In genomic region chr8:120607885-120608284, GRCm38 (mm10) we compare ENCODE assay signal across 8 mouse cellular contexts. TPM values are rescaled to one million over a fixed set of nuclear protein-coding genes. Genes with fewer than 3 reads are reported as not detected.
DNase-seq lines count a peak whose midpoint lies in the region; ATAC-seq and TF ChIP-seq lines count a peak whose summit lies in the region.

No protein-coding gene starts in this region.

- intact Hi-C loops in gastrocnemius, postnatal 36 days (cut with DNase I): loop anchor here (10.0 kb wide), 1 partner anchor 433 kb away; the partner anchor contains the start of gene Fam92b

- ATAC-seq in activated CD4-positive, CD25-positive, alpha-beta regulatory T cell, adult 4 months: peak; percentile 77

- dilution Hi-C loops in CH12.LX (cut with MboI; ENCODE audit: extremely low pct_ligation_motif_present, extremely low pct_unique_long_range_greater_than_20kb, low sequenced_read_pairs): no loop called here

- peaks cover 8% of the 10 kb centered on the region for H3K9me3 ChIP-seq in CH12.LX (replicated peaks; ENCODE audit: low read length)

- peaks cover 7 to 14% of the 10 kb centered on the region in 2 experiments for H3K4me1 ChIP-seq in CH12.LX (ENCODE audit: control insufficient read depth in 1 of 2, insufficient read depth in 2 of 2)
- no peaks in the 10 kb centered on the region for H3K4me1 ChIP-seq in cortical plate, adult 2 months (ENCODE audit: control insufficient read depth, insufficient read depth, low read length)
- no peaks in the 10 kb centered on the region for H3K4me1 ChIP-seq in lung, adult 2 months (ENCODE audit: control insufficient read depth, insufficient read depth, low read length)

- TF ChIP-seq POLR2A in CH12.LX (IDR thresholded peaks at IDR 0.05; ENCODE audit: low read depth, low read length): no peak
- TF ChIP-seq POLR2A in cortical plate, adult 2 months (IDR thresholded peaks at IDR 0.05; ENCODE audit: extremely low read depth, insufficient read depth, low read length): no peak
- TF ChIP-seq POLR2A in lung, adult 2 months (IDR thresholded peaks at IDR 0.05; ENCODE audit: borderline replicate concordance, extremely low read depth, low read depth, low read length): no peak

- peak; percentile 60 for TF ChIP-seq RAD21 in CH12.LX (IDR thresholded peaks at IDR 0.05; ENCODE audit: low read depth, low read length)

- H3K27ac ChIP-seq in CH12.LX (ENCODE audit: insufficient read depth, low read depth): no peak overlapping the region
- H3K27ac ChIP-seq in cortical plate, adult 2 months (ENCODE audit: insufficient read depth, low read length): no peak overlapping the region

- no peak overlapping the region for H3K9ac ChIP-seq in CH12.LX (ENCODE audit: insufficient read depth, low read depth)

- H3K27me3 ChIP-seq in CH12.LX (replicated peaks): peaks cover 40% of the 10 kb centered on the region

- peak; percentile 77 for DNase-seq in CH12.LX (ENCODE audit: extremely low read depth)
- peak; percentile 67 to 73 for DNase-seq in gastrocnemius, postnatal 36 days
- peak; percentile 71 to 90 for DNase-seq in layer of hippocampus, adult 18-20 months (ENCODE audit: low spot score in 2 of 2)
- peak; percentile 77 for DNase-seq in lung, adult 2 months
- DNase-seq in right cerebral cortex, postnatal 10 days (ENCODE audit: low spot score in 2 of 2): peak; percentile 77 to 85
- peak; percentile 37 for DNase-seq in yolk sac, embryonic 10.5 days (ENCODE audit: low spot score)

- in situ Hi-C loops in CH12.LX (cut with MboI; ENCODE audit: low pct_ligation_motif_present, low pct_unique_long_range_greater_than_20kb, low sequenced_read_pairs): no loop called here

- peak overlapping the region; percentile 86 for H3K4me2 ChIP-seq in CH12.LX (ENCODE audit: insufficient read depth, low read depth, poor library complexity, severe bottlenecking)

- peak overlapping the region; percentile 7 to 34 (median 29) for H3K4me3 ChIP-seq in CH12.LX (replicated peaks in 1 of 3; ENCODE audit: low read depth in 2 of 3, low read length in 2 of 3, poor library complexity in 1 of 3)
- no peak overlapping the region for H3K4me3 ChIP-seq in cortical plate, adult 2 months (ENCODE audit: insufficient read depth, low read length)
- H3K4me3 ChIP-seq in lung, adult 2 months (replicated peaks; ENCODE audit: extremely low read depth, low read depth, low read length): no peak overlapping the region

- 10% methylated on average over 7 of the region's 7 CpGs for WGBS in lung, adult 2 months

- TF ChIP-seq EP300 in CH12.LX (IDR thresholded peaks at IDR 0.05; ENCODE audit: low read length): no peak

- TF ChIP-seq CTCF in CH12.LX (conservative IDR thresholded peaks at IDR 0.05 in 1 of 2, IDR thresholded peaks at IDR 0.05 in 1 of 2; ENCODE audit: low read depth in 2 of 2, low read length in 2 of 2): peak; percentile 74 to 89
- peak; percentile 94 for TF ChIP-seq CTCF in cortical plate, adult 2 months (IDR thresholded peaks at IDR 0.05; ENCODE audit: extremely low read depth, insufficient read depth, low read length)
- TF ChIP-seq CTCF in lung, adult 2 months (IDR thresholded peaks at IDR 0.05; ENCODE audit: insufficient read depth, low read length): peak; percentile 87

- no peaks in the 10 kb centered on the region for H3K36me3 ChIP-seq in CH12.LX (replicated peaks in 1 of 2; ENCODE audit: control insufficient read depth in 1 of 2, insufficient read depth in 1 of 2, low read length in 1 of 2)

- no peaks in the 10 kb centered on the region for H3K79me2 ChIP-seq in CH12.LX (replicated peaks; ENCODE audit: control insufficient read depth, extremely low read depth, insufficient read depth, poor library complexity, severe bottlenecking)

TF ChIP-seq in CH12.LX, 34 proteins besides CTCF, POLR2A, EP300 and RAD21:
- TF ChIP-seq ETS1 (conservative IDR thresholded peaks at IDR 0.05; ENCODE audit: low read depth, low read length) (no peak), CHD2 (IDR thresholded peaks at IDR 0.05; ENCODE audit: low read length) (no peak), TCF12 (IDR thresholded peaks at IDR 0.05; ENCODE audit: low read depth, low read length) (no peak), E2F4 (IDR thresholded peaks at IDR 0.05; ENCODE audit: insufficient replicate concordance, low read depth, low read length) (no peak), IRF4 (IDR thresholded peaks at IDR 0.05; ENCODE audit: low read depth, low read length) (0 out of 2 replicates have a peak, but pooled peaks have one; percentile 14), UBTF (IDR thresholded peaks at IDR 0.05; ENCODE audit: low read depth, low read length) (no peak), TBP (conservative IDR thresholded peaks at IDR 0.05; ENCODE audit: low read depth, low read length) (no peak), KAT2A (IDR thresholded peaks at IDR 0.05; ENCODE audit: insufficient replicate concordance, low read length) (no peak), RCOR1 (conservative IDR thresholded peaks at IDR 0.05; ENCODE audit: low read depth, low read length) (no peak), ZC3H11A (IDR thresholded peaks at IDR 0.05; ENCODE audit: low read depth, low read length) (no peak), ZKSCAN1 (IDR thresholded peaks at IDR 0.05; ENCODE audit: borderline replicate concordance, low read depth, low read length) (no peak), ZMIZ1 (IDR thresholded peaks at IDR 0.05; ENCODE audit: low read depth, low read length) (no peak), MAX (IDR thresholded peaks at IDR 0.05; ENCODE audit: low read length) (no peak), HCFC1 (IDR thresholded peaks at IDR 0.05; ENCODE audit: low read depth, low read length) (no peak), ELF1 (IDR thresholded peaks at IDR 0.05; ENCODE audit: low read depth, low read length) (no peak), POLR2AphosphoS2 (IDR thresholded peaks at IDR 0.05; ENCODE audit: low read depth, low read length) (no peak), USF1 (IDR thresholded peaks at IDR 0.05; ENCODE audit: low read depth, low read length) (no peak), USF2 (conservative IDR thresholded peaks at IDR 0.05; ENCODE audit: low read depth, low read length) (no peak), JUN (IDR thresholded peaks at IDR 0.05; ENCODE audit: insufficient read depth, low read depth, low read length) (no peak), GABPA (IDR thresholded peaks at IDR 0.05; ENCODE audit: insufficient replicate concordance, low read depth, low read length) (no peak), MEF2A (IDR thresholded peaks at IDR 0.05; ENCODE audit: borderline replicate concordance, low read depth, low read length) (no peak), SIN3A (IDR thresholded peaks at IDR 0.05; ENCODE audit: low read length) (0 out of 2 replicates have a peak, but pooled peaks have one; percentile 49), MXI1 (IDR thresholded peaks at IDR 0.05; ENCODE audit: low read depth, low read length) (no peak), CHD1 (IDR thresholded peaks at IDR 0.05; ENCODE audit: low read depth, low read length) (no peak), NELFE (IDR thresholded peaks at IDR 0.05; ENCODE audit: low read depth, low read length) (no peak), SMC3 (IDR thresholded peaks at IDR 0.05; ENCODE audit: low read depth, low read length) (peak; percentile 43), MAZ (IDR thresholded peaks at IDR 0.05; ENCODE audit: low read depth, low read length) (no peak), ZNF384 (IDR thresholded peaks at IDR 0.05; ENCODE audit: low read depth, low read length) (no peak), PAX5 (IDR thresholded peaks at IDR 0.05; ENCODE audit: low read length) (no peak), MYC (IDR thresholded peaks at IDR 0.05; ENCODE audit: low read depth, low read length) (0 out of 2 replicates have a peak, but pooled peaks have one; percentile 38), MAFK (IDR thresholded peaks at IDR 0.05; ENCODE audit: insufficient replicate concordance, low read length) (no peak), NRF1 (IDR thresholded peaks at IDR 0.05; ENCODE audit: low read depth, low read length) (no peak), BHLHE40 (IDR thresholded peaks at IDR 0.05; ENCODE audit: low read depth, low read length) (no peak), JUND (conservative IDR thresholded peaks at IDR 0.05; ENCODE audit: low read depth, low read length) (no peak)

RNA-seq across cellular contexts. Expression of gene Gins2, which starts 18.8 kb away (rescaled TPM):
- total RNA-seq in CH12.LX (2012; rRNA removed) (61.2 and 68.4 TPM in 2 replicates), CH12.LX (2014; rRNA removed) (50.0 TPM in 2 replicates)
- 127 and 129 TPM in 2 replicates for polyA plus RNA-seq in CH12.LX (2012; ENCODE audit: insufficient read length, low read depth)
- polyA plus RNA-seq in activated CD4-positive, CD25-positive, alpha-beta regulatory T cell, adult 4 months (2017; shearing (Covaris generic)): 10 to 100 TPM; 19.3 to 30.4 TPM
- polyA plus RNA-seq in cortical plate, adult 2 months (2012; rRNA removed): 2.2 and 2.4 TPM in 2 replicates
- total RNA-seq in gastrocnemius, postnatal 36 days (2021): under 1 TPM; 0.66 to 0.94 TPM
- total RNA-seq in layer of hippocampus, adult 18-20 months (2021): 1 to 10 TPM; 3.5 to 4.2 TPM
- polyA plus RNA-seq in lung, adult 2 months (2012; rRNA removed): 4.4 and 4.5 TPM in 2 replicates

RNA-seq across cellular contexts. Expression of gene 1190005I06Rik, which starts 39.5 kb away (rescaled TPM):
- total RNA-seq in CH12.LX (2012; rRNA removed) (0.85 and 1.7 TPM in 2 replicates), CH12.LX (2014; rRNA removed) (not detected in 2 replicates)
- 0.36 TPM in 1 of 2 replicates, not detected in the other for polyA plus RNA-seq in CH12.LX (2012; ENCODE audit: insufficient read length, low read depth)
- not detected for polyA plus RNA-seq in activated CD4-positive, CD25-positive, alpha-beta regulatory T cell, adult 4 months (2017; shearing (Covaris generic))
- polyA plus RNA-seq in cortical plate, adult 2 months (2012; rRNA removed): 10.8 and 11.0 TPM in 2 replicates
- 1 to 10 TPM in 1 of 2 experiments, under 1 TPM in 1; 0.84 to 1.5 TPM for total RNA-seq in gastrocnemius, postnatal 36 days (2021)
- 10 to 100 TPM; 17.4 to 17.6 TPM for total RNA-seq in layer of hippocampus, adult 18-20 months (2021)
- polyA plus RNA-seq in lung, adult 2 months (2012; rRNA removed): 2.4 and 6.2 TPM in 2 replicates

RNA-seq across cellular contexts. Expression of gene Gm27021, which starts 60.0 kb away (rescaled TPM):
- total RNA-seq in CH12.LX (2012; rRNA removed) (0.97 and 1.1 TPM in 2 replicates), CH12.LX (2014; rRNA removed) (0.49 and 1.0 TPM in 2 replicates)
- polyA plus RNA-seq in CH12.LX (2012; ENCODE audit: insufficient read length, low read depth): 0.49 TPM in 1 of 2 replicates, not detected in the other
- polyA plus RNA-seq in activated CD4-positive, CD25-positive, alpha-beta regulatory T cell, adult 4 months (2017; shearing (Covaris generic)): not detected
- 1.5 and 1.9 TPM in 2 replicates for polyA plus RNA-seq in cortical plate, adult 2 months (2012; rRNA removed)
- total RNA-seq in gastrocnemius, postnatal 36 days (2021): not detected
- 1 to 10 TPM; 1.4 to 2.0 TPM for total RNA-seq in layer of hippocampus, adult 18-20 months (2021)
- polyA plus RNA-seq in lung, adult 2 months (2012; rRNA removed): 0.92 and 1.3 TPM in 2 replicates

Comparison
In these comparisons a context has a peak if more than half of its experiments do, and no peak if none do; other contexts are left out.
1. H3K4me3 ChIP-seq: peak in CH12.LX (3 of 3); none in cortical plate, adult 2 months (single experiment) and lung, adult 2 months (single experiment).
2. Peak in every context shown above with its lines, with median percentiles within 50 percentile points of each other: DNase-seq and CTCF ChIP-seq.